Mouse (Mus musculus): ENCODE data around the gene Tubd1. TPM values are rescaled to one million over a fixed set of nuclear protein-coding genes. Genes with fewer than 3 reads are reported as not detected.

Tubd1 gene
- polyA plus RNA-seq, 1 experiment from 2014 or later, result 10.3 TPM

GRCm38 (mm10) chr11:86596187-86596960, 51.6 kb downstream of the Tubd1 start:
- Histone ChIP-seq H3K4me3 (replicated peaks) (no peak overlapping the region), H3K4me2 (no peak overlapping the region), H3K27ac (no peak overlapping the region), H3K27me3 (no peaks in the 10 kb centered on the region), H3K4me1 (peaks cover 16% of the 10 kb centered on the region), H3K9ac (no peak overlapping the region), H3K36me3 (no peaks in the 10 kb centered on the region), H3K9me3 (replicated peaks) (no peaks in the 10 kb centered on the region)
- WGBS, result 85% methylated on average over 7 of the region's 7 CpGs
- ATAC-seq (replicated peaks; ENCODE audit: low FRiP score), result no peak

DNA sequence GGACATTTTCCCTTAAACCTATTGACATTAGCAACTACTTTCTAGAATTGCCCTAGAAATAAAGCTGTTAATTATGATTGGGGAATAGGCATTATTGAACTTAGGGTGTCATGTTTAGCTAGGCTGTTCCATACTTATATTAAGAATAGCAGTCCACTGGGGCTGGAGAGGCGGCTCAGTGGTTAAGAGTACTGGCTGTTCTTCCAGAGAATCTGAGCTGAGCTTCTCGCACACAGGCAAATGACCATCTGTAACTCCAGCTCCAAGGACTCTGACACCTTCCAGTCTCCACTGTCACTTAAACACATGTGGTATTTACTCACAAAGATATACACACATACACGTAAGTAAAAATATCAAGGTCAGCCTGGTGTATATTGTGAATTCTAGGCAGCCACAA, 52.2 kb downstream of the Tubd1 start:
- H3K4me2 ChIP-seq, result no peak overlapping the region
- ATAC-seq (replicated peaks; ENCODE audit: low FRiP score), result no peak

DNA sequence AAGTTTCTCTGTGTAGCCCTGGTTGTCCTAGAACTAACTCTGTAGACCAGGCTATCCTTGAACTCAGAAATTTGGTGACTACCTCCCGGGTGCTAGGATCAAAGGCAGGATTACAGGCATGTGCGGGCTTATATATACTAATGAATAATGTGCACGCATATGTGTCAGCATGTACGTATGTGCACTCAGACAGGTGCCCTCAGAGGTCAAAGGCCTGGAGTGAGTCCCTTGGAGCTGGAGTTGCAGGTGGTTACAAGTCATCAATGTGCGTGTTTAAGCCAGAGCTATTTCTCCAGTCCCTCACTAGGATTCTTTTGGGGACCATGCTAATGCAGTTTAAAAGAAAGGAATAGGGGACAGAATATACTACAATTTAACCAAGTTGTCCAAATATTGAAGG, 53.4 kb downstream of the Tubd1 start:
- H3K27me3 ChIP-seq, result no peaks in the 10 kb centered on the region
- H3K4me3 ChIP-seq (replicated peaks), result no peak overlapping the region
- WGBS, result 92% methylated on average over 5 of the region's 5 CpGs
- peaks cover 2% of the 10 kb centered on the region; the same call in 1 of the 2 replicates for H3K36me3 ChIP-seq
- H3K27ac ChIP-seq, result no peak overlapping the region
- H3K4me2 ChIP-seq, result no peak overlapping the region
- H3K4me1 ChIP-seq, result peaks cover 6% of the 10 kb centered on the region
- H3K9me3 ChIP-seq (replicated peaks), result no peaks in the 10 kb centered on the region
- no peak for ATAC-seq (replicated peaks; ENCODE audit: low FRiP score)
- no peak overlapping the region for H3K9ac ChIP-seq

More for the DNA sequence above, 52.2 kb downstream of the Tubd1 start:
- Histone ChIP-seq H3K36me3 (no peaks in the 10 kb centered on the region), H3K9ac (no peak overlapping the region), H3K4me1 (peaks cover 16% of the 10 kb centered on the region), H3K27me3 (no peaks in the 10 kb centered on the region), H3K4me3 (replicated peaks) (no peak overlapping the region), H3K27ac (no peak overlapping the region), H3K9me3 (replicated peaks) (no peaks in the 10 kb centered on the region)
- 92% methylated on average over 3 of the region's 3 CpGs for whole genome bisulfite sequencing

- H3K36me3 ChIP-seq, result peaks cover 3% of the 10 kb centered on the region; the same call in 1 of the 2 replicates
- peaks cover 3% of the 10 kb centered on the region for H3K4me1 ChIP-seq
- WGBS, result 86% methylated on average over 1 of the region's 1 CpGs
- H3K4me3 ChIP-seq (replicated peaks), result no peak overlapping the region
- H3K27ac ChIP-seq, result no peak overlapping the region
- no peak overlapping the region for H3K9ac ChIP-seq
- H3K4me2 ChIP-seq, result no peak overlapping the region
- no peaks in the 10 kb centered on the region for H3K9me3 ChIP-seq (replicated peaks)
- no peaks in the 10 kb centered on the region for H3K27me3 ChIP-seq
- ATAC-seq (replicated peaks; ENCODE audit: low FRiP score), result no peak
Measured at GRCm38 (mm10) chr11:86598572-86598971, 53.8 kb downstream of the Tubd1 start.

- Histone ChIP-seq H3K27ac (0 out of 2 replicates have a peak overlapping the region, but pooled peaks have one; percentile 20), H3K9me3 (replicated peaks) (no peaks in the 10 kb centered on the region), H3K4me3 (replicated peaks) (no peak overlapping the region), H3K9ac (no peak overlapping the region), H3K27me3 (no peaks in the 10 kb centered on the region), H3K4me1 (no peaks in the 10 kb centered on the region), H3K4me2 (no peak overlapping the region), H3K36me3 (peaks cover 5% of the 10 kb centered on the region; the same call in 1 of the 2 replicates)
- WGBS, result 75% methylated on average over 4 of the region's 4 CpGs
- ATAC-seq (replicated peaks; ENCODE audit: low FRiP score), result no peak
Measured at GRCm38 (mm10) chr11:86599378-86600208, 54.8 kb downstream of the Tubd1 start.

GRCm38 (mm10) chr11:86600209-86600557, 55.4 kb downstream of the Tubd1 start:
- H3K4me3 ChIP-seq (replicated peaks), result no peak overlapping the region
- 82% methylated on average over 7 of the region's 7 CpGs for WGBS
- no peaks in the 10 kb centered on the region for H3K9me3 ChIP-seq (replicated peaks)
- 0 out of 2 replicates have a peak, but pooled peaks cover 3% of the 10 kb centered on the region for H3K4me1 ChIP-seq
- H3K27ac ChIP-seq, result 0 out of 2 replicates have a peak overlapping the region, but pooled peaks have one; percentile 20
- H3K4me2 ChIP-seq, result no peak overlapping the region
- H3K27me3 ChIP-seq, result no peaks in the 10 kb centered on the region
- H3K9ac ChIP-seq, result no peak overlapping the region
- peaks cover 10% of the 10 kb centered on the region for H3K36me3 ChIP-seq
- no peak for ATAC-seq (replicated peaks; ENCODE audit: low FRiP score)

DNA sequence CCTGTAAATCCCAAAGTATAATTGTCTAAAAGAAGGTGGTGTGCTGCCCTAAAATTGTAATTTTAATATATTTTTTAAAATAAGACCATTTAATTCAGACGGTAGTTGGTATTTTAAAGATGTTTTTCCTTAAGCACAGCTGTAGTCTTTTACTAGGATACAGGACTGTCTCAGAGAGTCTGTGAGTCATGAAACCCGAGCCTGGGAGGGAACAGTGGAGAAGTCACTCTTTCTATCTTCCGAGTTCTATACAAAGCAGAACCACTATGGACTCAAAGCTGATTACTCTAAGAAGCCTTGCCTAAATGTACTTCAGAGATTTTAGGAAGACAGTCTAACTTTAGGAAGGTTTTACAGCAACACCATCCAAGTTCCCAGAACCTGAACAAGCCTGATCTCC, 57.3 kb downstream of the Tubd1 start:
- no peak overlapping the region for H3K27ac ChIP-seq
- ATAC-seq (replicated peaks; ENCODE audit: low FRiP score), result no peak
- 0 out of 2 replicates have a peak, but pooled peaks cover 3% of the 10 kb centered on the region for H3K4me1 ChIP-seq
- H3K4me3 ChIP-seq (replicated peaks), result no peak overlapping the region
- H3K9me3 ChIP-seq (replicated peaks), result no peaks in the 10 kb centered on the region
- H3K36me3 ChIP-seq, result peaks cover 19% of the 10 kb centered on the region
- no peaks in the 10 kb centered on the region for H3K27me3 ChIP-seq
- 45% methylated on average over 3 of the region's 3 CpGs for WGBS
- H3K4me2 ChIP-seq, result no peak overlapping the region
- H3K9ac ChIP-seq, result no peak overlapping the region

DNA sequence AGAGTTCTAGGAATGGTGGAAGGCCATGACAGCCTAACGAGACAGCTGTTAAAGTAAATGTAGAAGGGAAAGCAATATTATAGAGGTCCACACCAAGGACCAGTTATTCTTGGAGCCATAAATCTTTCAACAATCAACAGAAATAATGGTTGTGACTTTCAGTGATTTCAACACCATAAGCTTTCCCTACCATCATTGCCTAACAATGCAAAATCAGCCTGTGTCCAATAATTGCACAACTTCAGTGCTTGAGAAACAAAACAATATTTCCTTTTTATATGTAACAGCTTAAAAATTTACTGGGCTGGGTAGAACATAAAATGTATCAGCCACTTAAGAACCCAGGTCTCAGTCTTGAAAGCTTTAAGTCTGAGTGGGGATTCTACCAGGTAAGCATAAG, 58.9 kb downstream of the Tubd1 start:
- H3K4me2 ChIP-seq, result no peak overlapping the region
- H3K9ac ChIP-seq, result no peak overlapping the region
- no peaks in the 10 kb centered on the region for H3K27me3 ChIP-seq
- H3K9me3 ChIP-seq (replicated peaks), result no peaks in the 10 kb centered on the region
- 0 out of 2 replicates have a peak, but pooled peaks cover 3% of the 10 kb centered on the region for H3K4me1 ChIP-seq
- H3K27ac ChIP-seq, result no peak overlapping the region
- H3K36me3 ChIP-seq, result peaks cover 23% of the 10 kb centered on the region
- no peak for ATAC-seq (replicated peaks; ENCODE audit: low FRiP score)
- WGBS, result 83% methylated on average over 1 of the region's 1 CpGs
- no peak overlapping the region for H3K4me3 ChIP-seq (replicated peaks)

DNA sequence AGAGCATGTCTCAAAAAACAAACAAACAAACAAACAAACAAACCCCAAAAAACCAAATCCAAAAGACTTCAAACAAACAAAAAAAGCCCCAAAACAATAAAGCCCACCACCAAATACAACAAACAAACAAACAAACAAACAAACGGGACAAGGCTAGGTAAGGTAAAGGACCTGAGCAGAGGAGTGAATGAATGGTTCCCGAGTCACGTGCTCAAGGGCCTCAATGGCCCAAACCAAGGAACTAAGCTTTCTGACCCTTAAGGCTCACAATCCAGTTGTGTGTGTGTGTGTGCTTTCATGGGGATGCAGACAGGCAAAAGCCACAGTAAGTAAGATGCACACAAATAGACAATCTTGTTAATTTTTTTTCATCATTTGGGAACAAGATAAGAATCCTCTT, 59.5 kb downstream of the Tubd1 start:
- 92% methylated on average over 3 of the region's 3 CpGs for WGBS
- Histone ChIP-seq H3K4me2 (no peak overlapping the region), H3K27me3 (no peaks in the 10 kb centered on the region), H3K27ac (no peak overlapping the region), H3K4me1 (0 out of 2 replicates have a peak, but pooled peaks cover 3% of the 10 kb centered on the region), H3K9ac (no peak overlapping the region), H3K9me3 (replicated peaks) (no peaks in the 10 kb centered on the region), H3K36me3 (peaks cover 25% of the 10 kb centered on the region), H3K4me3 (replicated peaks) (no peak overlapping the region)
- no peak for ATAC-seq (replicated peaks; ENCODE audit: low FRiP score)

- 0 out of 2 replicates have a peak, but pooled peaks cover 3% of the 10 kb centered on the region for H3K4me1 ChIP-seq
- no peak overlapping the region for H3K9ac ChIP-seq
- H3K36me3 ChIP-seq, result peaks cover 26% of the 10 kb centered on the region
- H3K4me2 ChIP-seq, result no peak overlapping the region
- H3K27me3 ChIP-seq, result no peaks in the 10 kb centered on the region
- no peak for ATAC-seq (replicated peaks; ENCODE audit: low FRiP score)
- WGBS, result 78% methylated on average over 5 of the region's 5 CpGs
- no peaks in the 10 kb centered on the region for H3K9me3 ChIP-seq (replicated peaks)
- no peak overlapping the region for H3K4me3 ChIP-seq (replicated peaks)
- no peak overlapping the region for H3K27ac ChIP-seq
Measured at GRCm38 (mm10) chr11:86604732-86605520, 60.1 kb downstream of the Tubd1 start.

GRCm38 (mm10) chr11:86606621-86607339, 62.0 kb downstream of the Tubd1 start:
- peaks cover 36% of the 10 kb centered on the region for H3K36me3 ChIP-seq
- 0 out of 2 replicates have a peak, but pooled peaks cover 3% of the 10 kb centered on the region for H3K4me1 ChIP-seq
- no peak overlapping the region for H3K4me2 ChIP-seq
- no peaks in the 10 kb centered on the region for H3K9me3 ChIP-seq (replicated peaks)
- H3K27me3 ChIP-seq, result no peaks in the 10 kb centered on the region
- H3K9ac ChIP-seq, result no peak overlapping the region
- ATAC-seq (replicated peaks; ENCODE audit: low FRiP score), result no peak
- H3K27ac ChIP-seq, result peak overlapping the region; percentile 49; the same call in 1 of the 2 replicates
- 83% methylated on average over 2 of the region's 2 CpGs for WGBS
- H3K4me3 ChIP-seq (replicated peaks), result no peak overlapping the region
